Mouse (Mus musculus): ENCODE data around the gene Tuba1b. TPM values are rescaled to one million over a fixed set of nuclear protein-coding genes. Genes with fewer than 3 reads are reported as not detected.
"Not testable (repeated sequence)": the region's sequence is repeated elsewhere in the genome, so short reads cannot be mapped to it uniquely, and the experiment has no call there.

The Tuba1b gene
- total RNA-seq, 2 experiments from 2014 or later = 469 to 520 TPM

- no peak for DNase-seq
Measured at GRCm38 (mm10) chr15:98922581-98922980, 11.8 kb downstream of the Tuba1b start.

GRCm38 (mm10) chr15:98921510-98921909 is 12.9 kb downstream of the Tuba1b start:
- no peak for DNase-seq

GRCm38 (mm10) chr15:98918499-98918895 is 15.9 kb downstream of the Tuba1b start:
- DNase-seq = not testable (repeated sequence)

- DNase-seq = peak; percentile 99
Measured at GRCm38 (mm10) chr15:98917538-98918498, 16.5 kb downstream of the Tuba1b start, which contains the start of gene Lmbr1l. Lmbr1l (minus strand) TSS chr15:98918231.

GRCm38 (mm10) chr15:98917091-98917490 is 17.3 kb downstream of the Tuba1b start:
- DNase-seq = peak in 1 of 2 experiments; percentile 17

GRCm38 (mm10) chr15:98916016-98916415 is 18.3 kb downstream of the Tuba1b start:
- no peak for DNase-seq

- DNase-seq = no peak
Measured at GRCm38 (mm10) chr15:98914903-98915302, 19.5 kb downstream of the Tuba1b start.

- peak in 1 of 2 experiments; percentile 15 for DNase-seq
Measured at GRCm38 (mm10) chr15:98904692-98905091, 29.7 kb downstream of the Tuba1b start.

GRCm38 (mm10) chr15:98902600-98902999 is 31.8 kb downstream of the Tuba1b start:
- DNase-seq = no peak

- no peak for DNase-seq
Measured at GRCm38 (mm10) chr15:98901530-98901929, 32.8 kb downstream of the Tuba1b start.

- no peak for DNase-seq
Measured at GRCm38 (mm10) chr15:98897928-98898800, 36.2 kb downstream of the Tuba1b start, which contains the start of gene Dhh. Dhh (minus strand) TSS chr15:98898540.

GRCm38 (mm10) chr15:98897495-98897894 is 36.9 kb downstream of the Tuba1b start:
- DNase-seq = no peak

- DNase-seq = no peak
Measured at GRCm38 (mm10) chr15:98895635-98896589, 38.5 kb downstream of the Tuba1b start.

GRCm38 (mm10) chr15:98894746-98895634 is 39.4 kb downstream of the Tuba1b start:
- DNase-seq = no peak

GRCm38 (mm10) chr15:98893940-98894745 is 40.2 kb downstream of the Tuba1b start, which contains the start of gene Rhebl1:
Rhebl1 (minus strand) TSS chr15:98894540.
- peak; percentile 41 to 44 for DNase-seq

GRCm38 (mm10) chr15:98893036-98893435 is 41.3 kb downstream of the Tuba1b start:
- DNase-seq = no peak

- DNase-seq = peak; percentile 51 to 53
Measured at GRCm38 (mm10) chr15:98891907-98892606, 42.3 kb downstream of the Tuba1b start.

- no peak for DNase-seq
Measured at GRCm38 (mm10) chr15:98891198-98891742, 43.1 kb downstream of the Tuba1b start.

- no peak for DNase-seq
Measured at GRCm38 (mm10) chr15:98887526-98887925, 46.8 kb downstream of the Tuba1b start.
